Mouse (Mus musculus): ENCODE data around the gene Gm773.
"Not testable (repeated sequence)": the region's sequence is repeated elsewhere in the genome, so short reads cannot be mapped to it uniquely, and the experiment has no call there.

The Gm773 gene

GRCm38 (mm10) chrX:56212771-56213170 is at the start of gene Gm773:
Gm773 (minus strand) TSS chrX:56212881.
- no peak for DNase-seq (ENCODE audit: low spot score in 2 of 2)

- not testable (repeated sequence) for DNase-seq (ENCODE audit: low spot score in 2 of 2)
Measured at GRCm38 (mm10) chrX:56186449-56186848, 26.2 kb downstream of the Gm773 start.

DNA sequence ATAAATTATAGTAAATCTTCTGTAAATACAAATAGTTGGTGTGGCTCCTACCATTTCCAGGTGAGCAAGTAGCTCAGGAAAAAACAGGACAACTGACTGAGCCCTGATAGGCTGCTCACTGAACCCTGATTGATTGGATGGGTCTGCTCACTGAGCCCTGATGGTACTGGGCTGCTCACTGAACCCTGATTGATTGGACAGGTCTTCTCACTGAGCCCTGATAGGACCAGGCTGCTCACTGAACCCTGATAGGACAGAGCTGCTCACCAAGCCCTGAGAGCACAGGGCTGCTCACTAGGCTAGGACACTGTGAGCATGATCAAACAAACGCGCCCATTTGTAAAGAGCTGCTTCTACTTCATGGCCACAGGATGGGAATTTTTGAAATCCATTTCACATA is 61.3 kb downstream of the Gm773 start:
- DNase-seq (ENCODE audit: low spot score in 2 of 2) = no peak
